Mouse (Mus musculus): ENCODE measurements at regions not wholly inside any gene's neighbourhood (a gene's known extent, or its start where the extent isn't known, plus 50 kb on each side); places are given as distances from the start of the nearest gene placed in this dataset.

- DNase-seq (ENCODE audit: low read depth, low spot score) = peak; percentile 36
Observed at GRCm38 (mm10) chr2:106318695-106319266, 315.4 kb upstream of the Dnajc24 start.

- DNase-seq (ENCODE audit: low read depth, low spot score) = no peak
Observed at GRCm38 (mm10) chr2:106346781-106347180, 343.4 kb upstream of the Dnajc24 start.

GRCm38 (mm10) chr2:106347249-106347648 lies 343.9 kb upstream of the Dnajc24 start:
- no peak for DNase-seq (ENCODE audit: low read depth, low spot score)

GRCm38 (mm10) chr2:106355565-106355964 lies 337.5 kb upstream of the Mpped2 start:
- no peak for DNase-seq (ENCODE audit: low read depth, low spot score)

- peak; percentile 61 for DNase-seq (ENCODE audit: low read depth, low spot score)
Observed at GRCm38 (mm10) chr2:106355984-106356547, 337.0 kb upstream of the Mpped2 start.

- no peak for DNase-seq (ENCODE audit: low read depth, low spot score)
Observed at GRCm38 (mm10) chr2:106368641-106369040, 324.4 kb upstream of the Mpped2 start.

DNA sequence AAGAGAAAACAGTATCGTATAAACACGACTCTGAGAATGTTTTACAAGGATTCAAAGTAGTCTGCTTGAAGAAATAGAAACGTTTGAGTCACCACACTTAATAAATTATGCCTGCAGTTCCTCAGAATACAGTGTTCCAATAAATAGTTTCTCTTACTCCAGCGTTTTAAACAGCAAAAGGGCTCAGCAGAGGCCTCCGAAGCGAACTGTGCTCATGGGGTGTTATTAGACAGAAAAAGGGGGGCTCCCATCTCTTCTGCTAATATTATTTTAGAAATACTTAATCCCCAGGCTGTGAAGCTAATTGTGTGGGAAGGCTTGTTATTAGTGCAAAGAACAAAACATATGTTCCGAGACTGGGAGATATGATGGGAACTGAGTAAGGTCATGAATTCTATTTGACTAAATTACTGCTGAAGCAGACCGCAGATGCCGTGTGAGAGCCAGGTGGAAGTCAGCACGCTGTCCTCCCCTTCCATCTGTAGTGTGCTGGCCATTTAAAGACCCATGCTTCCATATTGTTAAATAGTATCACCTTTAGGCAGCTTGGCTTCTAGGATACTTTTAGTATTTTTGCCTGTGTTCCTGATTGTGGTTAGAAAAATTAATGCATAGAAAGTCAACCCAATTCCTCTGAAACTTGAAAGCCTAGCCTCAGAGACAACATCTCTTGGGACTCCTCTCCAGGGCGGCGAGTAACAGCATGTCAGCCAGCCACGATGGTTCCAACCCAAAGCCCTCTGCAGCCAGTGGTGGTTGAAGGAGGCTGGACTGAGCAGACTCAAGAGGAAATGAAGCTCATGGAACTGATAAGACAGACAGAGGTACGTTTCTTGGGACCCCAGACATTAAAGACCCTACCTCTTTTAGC lies 309.4 kb upstream of the Mpped2 start:
- DNase-seq (ENCODE audit: low read depth, low spot score) = no peak

- no peak for DNase-seq (ENCODE audit: low read depth, low spot score)
Observed at GRCm38 (mm10) chr2:106384286-106384595, 308.8 kb upstream of the Mpped2 start.

GRCm38 (mm10) chr2:106384842-106385241 lies 308.2 kb upstream of the Mpped2 start:
- DNase-seq (ENCODE audit: low read depth, low spot score) = no peak

- DNase-seq (ENCODE audit: low read depth, low spot score) = no peak
Observed at GRCm38 (mm10) chr2:106412158-106412557, 280.9 kb upstream of the Mpped2 start.

DNA sequence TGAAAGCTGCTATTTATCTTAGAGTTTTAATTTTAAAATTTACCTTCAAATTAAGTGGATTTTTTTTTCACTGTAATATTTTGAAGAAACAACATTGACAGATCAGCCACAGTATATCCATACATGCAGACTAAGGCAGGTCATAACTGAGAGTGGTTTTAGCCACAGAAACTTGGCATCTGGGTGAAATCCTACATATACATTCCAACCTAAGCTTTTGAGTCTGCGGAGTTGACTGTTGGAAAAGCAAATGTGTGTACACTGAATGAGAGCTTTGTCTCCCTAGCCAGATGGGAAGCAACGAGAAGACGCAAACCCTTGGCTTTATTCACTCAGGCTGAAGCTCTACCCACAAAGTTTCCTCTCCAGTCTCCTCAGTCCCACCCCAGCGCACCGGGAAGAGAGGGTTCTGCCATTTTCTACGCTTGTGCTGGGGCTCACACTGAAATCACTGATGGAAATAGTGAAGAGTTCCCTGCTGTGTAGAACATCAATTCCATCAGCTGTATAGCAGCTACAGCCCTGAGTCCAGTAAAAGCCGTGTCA lies 277.5 kb upstream of the Mpped2 start:
- DNase-seq (ENCODE audit: low read depth, low spot score) = no peak

- no peak for DNase-seq (ENCODE audit: low read depth, low spot score)
Observed at GRCm38 (mm10) chr2:106418181-106418580, 274.9 kb upstream of the Mpped2 start.

- no peak for DNase-seq (ENCODE audit: low read depth, low spot score)
Observed at GRCm38 (mm10) chr2:106424974-106425373, 268.1 kb upstream of the Mpped2 start.

DNA sequence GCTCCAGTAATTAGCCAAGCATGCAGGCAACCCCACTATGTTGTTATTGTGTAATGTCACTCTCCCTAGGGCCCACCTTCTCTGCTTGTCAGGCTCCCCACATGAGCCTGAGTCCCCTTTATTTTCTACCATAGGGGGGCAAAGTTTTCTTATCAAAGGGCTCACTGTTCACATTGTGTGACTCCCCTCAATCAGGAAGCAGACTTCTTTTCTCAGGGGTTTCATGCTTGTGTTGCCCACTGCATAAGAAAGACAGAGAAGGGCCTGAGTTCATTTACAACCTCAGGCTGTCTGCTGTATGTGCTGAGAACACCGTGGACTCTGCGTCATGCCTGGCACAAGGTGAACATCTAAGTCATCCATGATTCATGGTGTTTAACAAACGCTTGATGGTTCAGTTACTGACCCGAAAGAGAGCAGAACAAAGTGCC lies 267.6 kb upstream of the Mpped2 start:
- DNase-seq (ENCODE audit: low read depth, low spot score) = no peak

GRCm38 (mm10) chr2:106426010-106426409 lies 267.1 kb upstream of the Mpped2 start:
- no peak for DNase-seq (ENCODE audit: low read depth, low spot score)

DNA sequence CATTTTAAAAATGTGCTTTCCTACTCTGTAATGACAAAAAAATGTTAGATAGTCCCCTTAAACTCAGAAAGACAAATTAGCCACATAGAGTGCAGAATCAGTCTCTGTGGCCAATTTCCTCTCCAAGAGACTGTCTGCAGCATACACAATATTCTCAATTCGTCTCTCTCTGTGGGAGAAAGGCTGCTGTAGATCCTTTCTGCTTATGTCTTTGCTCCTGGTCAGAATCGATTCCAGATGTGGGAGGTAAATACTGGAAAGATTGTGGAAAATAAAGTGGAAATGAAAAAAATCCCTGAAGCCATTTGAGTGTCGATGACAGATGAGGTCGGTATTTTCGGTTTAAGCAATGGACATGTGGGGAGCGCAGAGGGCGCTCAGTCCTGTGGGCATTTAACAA lies 265.8 kb upstream of the Mpped2 start:
- DNase-seq (ENCODE audit: low read depth, low spot score) = no peak

GRCm38 (mm10) chr2:106428909-106429308 lies 264.2 kb upstream of the Mpped2 start:
- DNase-seq (ENCODE audit: low read depth, low spot score) = no peak

GRCm38 (mm10) chr2:106431141-106431540 lies 261.9 kb upstream of the Mpped2 start:
- peak; percentile 54 for DNase-seq (ENCODE audit: low read depth, low spot score)

DNA sequence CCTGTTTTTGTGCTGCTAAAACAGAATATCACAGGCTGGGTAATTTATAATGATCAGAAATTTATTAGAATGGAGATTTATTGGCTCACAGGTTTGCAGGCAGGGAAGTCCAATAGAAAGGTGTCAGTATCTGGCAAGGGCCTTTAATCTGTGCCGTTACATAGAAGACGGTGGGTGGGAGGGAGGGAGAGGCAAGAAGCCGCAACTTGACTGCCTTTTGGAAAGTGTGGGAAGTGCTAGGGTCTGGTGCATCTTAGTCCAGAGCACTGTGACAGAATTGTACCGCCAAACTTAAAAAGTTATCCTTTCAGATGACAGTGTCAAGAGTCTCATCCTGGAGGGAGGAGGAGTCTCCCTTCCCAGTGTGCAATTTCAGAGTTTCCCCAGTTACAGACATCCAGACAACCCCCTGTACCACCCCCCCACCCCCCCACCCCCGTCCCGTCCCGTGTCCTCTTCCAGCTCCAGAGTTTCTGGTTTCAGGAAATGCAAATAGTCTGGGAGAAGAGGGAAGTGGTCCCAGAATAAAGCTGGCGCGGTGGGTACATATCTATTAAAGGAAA lies 261.4 kb upstream of the Mpped2 start:
- DNase-seq (ENCODE audit: low read depth, low spot score) = no peak

DNA sequence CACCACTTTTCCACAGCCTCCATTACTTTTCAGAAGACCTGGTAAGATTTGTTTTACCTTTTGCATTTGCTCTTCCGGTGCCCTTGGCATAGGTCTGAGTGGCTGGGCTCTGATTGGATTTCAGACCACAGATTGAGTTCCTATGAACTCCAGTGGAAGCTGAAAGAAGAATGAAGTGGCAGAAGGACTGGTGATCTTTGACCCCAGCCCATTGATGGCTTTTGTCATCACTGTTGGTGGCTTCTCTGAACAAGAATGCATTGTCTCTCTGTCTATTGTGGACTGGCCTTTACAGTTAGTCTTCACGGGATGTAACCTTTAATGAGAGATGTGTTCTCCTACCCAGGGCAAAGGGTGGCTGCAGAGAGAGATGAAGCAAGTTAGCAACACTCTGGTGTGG lies 256.9 kb upstream of the Mpped2 start:
- DNase-seq (ENCODE audit: low read depth, low spot score) = no peak

GRCm38 (mm10) chr2:106454310-106454974 lies 238.6 kb upstream of the Mpped2 start:
- peak; percentile 47 for DNase-seq (ENCODE audit: low read depth, low spot score)

- DNase-seq (ENCODE audit: low read depth, low spot score) = no peak
Observed at GRCm38 (mm10) chr2:106455039-106455438, 238.0 kb upstream of the Mpped2 start.

Data from brain, embryonic 18.5 days (tissue).